Mouse (Mus musculus) left cerebral cortex, adult 2 months (tissue): ENCODE measurements around the gene Aff1. TPM values are rescaled to one million over a fixed set of nuclear protein-coding genes. Genes with fewer than 3 reads are reported as not detected.
A peak's percentile ranks its signal among the peaks of the same experiment; 100 is the strongest.

Source experiments
- DNase-seq, 2 experiments: peaks; one replicate each; pipeline ENCODE4 v3.0.0; 2021 to 2022; ENCODE audit warnings: low spot score in 2 of 2, mixed read lengths in 1 of 2; ENCODE audit errors: extremely low spot score in 1 of 2
- H3K27ac ChIP-seq: fragments of 200-600 bp; 2 replicates; pipeline ENCODE4 v1.8.1; 2022
- H3K4me3 ChIP-seq: fragments of 200-600 bp; 2 replicates; pipeline ENCODE4 v1.8.1; 2022
- CTCF ChIP-seq: fragments of 200-600 bp; IDR thresholded peaks from 2 replicates; pipeline ENCODE4 v1.8.1; 2022; ENCODE audit warnings: antibody characterized with exemption, mild to moderate bottlenecking, moderate library complexity
- intact Hi-C: fragments of 180-260 bp; cut with DNase I; formaldehyde crosslinking; loops from one replicate; pipeline ENCODE4 v1.15.1; 2025
- total RNA-seq, 2 experiments: library from RNA; stranded (reverse); gene quantifications; 2 replicates each; pipeline ENCODE4 v1.2.3; 2021

Aff1 gene
- total RNA-seq, 2 experiments from 2014 or later, result 12.8 to 16.7 TPM

DNA sequence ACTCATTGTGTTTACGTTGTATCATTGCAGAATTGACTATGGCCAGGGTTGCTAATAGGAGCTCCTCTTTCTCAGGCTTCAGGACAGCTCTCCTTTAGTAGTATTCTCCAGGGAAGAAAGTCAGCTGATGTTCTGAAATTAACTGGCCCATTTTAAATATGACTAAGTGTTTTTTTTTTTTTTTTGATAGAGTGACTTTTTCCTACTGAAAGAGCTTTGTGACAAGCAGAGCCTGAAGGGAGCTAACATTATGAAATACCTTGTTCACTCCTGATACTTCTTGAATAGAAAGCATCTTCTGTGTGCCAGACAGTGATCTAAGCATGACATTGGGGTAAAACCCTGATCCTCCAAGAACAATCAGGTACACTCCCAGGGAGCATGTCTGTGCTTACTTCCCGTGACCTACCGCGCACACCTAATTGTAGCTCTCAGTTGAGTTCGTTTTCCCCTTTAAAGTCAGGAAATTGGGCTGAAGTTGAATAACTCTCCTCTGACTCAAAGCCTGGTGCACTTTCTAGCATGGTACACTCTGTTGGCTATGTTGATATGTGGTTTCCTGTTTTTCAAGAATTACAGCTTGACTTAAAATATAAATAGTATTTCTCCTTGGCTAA, 5.8 kb downstream of the Aff1 start:
- intact Hi-C loops, result no loop called here
- no peak for DNase-seq
- no peak overlapping the region for H3K4me3 ChIP-seq
- no peak for TF ChIP-seq CTCF
- no peak overlapping the region for H3K27ac ChIP-seq

DNA sequence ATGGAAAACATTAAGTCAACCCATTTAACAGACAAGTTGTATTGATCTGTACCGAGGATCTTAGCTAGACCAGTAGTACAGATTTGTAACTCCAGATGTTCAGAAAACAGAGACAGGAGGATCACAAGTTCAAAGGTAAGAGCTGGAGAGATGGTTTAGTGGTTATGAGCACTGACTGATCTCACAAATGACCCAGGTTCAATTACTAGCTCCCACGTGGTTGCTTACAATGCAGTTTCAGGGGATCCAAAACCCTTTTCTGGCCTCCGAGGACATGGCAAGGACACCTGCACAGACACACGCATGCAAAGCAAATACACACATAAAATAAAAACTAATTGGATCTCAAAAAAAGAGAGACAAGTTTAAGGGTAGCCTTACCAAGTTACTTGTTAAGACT, 6.4 kb downstream of the Aff1 start:
- H3K27ac ChIP-seq, result no peak overlapping the region
- TF ChIP-seq CTCF, result no peak
- intact Hi-C loops, result no loop called here
- DNase-seq, result no peak
- no peak overlapping the region for H3K4me3 ChIP-seq

DNA sequence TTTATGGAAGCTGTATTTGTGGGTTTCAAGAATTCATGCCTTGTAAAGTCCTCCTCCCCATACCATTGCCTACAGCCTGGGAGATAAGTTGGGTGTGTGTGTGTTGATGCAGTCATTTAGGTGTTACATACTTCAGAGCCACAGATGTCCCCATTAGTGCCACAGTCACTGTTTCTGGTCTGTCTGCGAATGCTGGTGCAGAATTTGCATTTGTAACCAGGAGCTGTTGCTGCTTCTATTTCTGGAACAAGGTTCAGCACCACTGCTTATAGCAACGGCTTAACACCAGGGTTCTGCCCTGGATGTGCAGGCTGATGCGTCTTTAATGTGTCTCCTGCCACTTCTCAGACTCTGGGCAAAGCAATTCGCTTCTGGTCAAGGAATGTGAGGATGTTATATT, 7.4 kb downstream of the Aff1 start:
- TF ChIP-seq CTCF, result no peak
- no peak for DNase-seq
- Histone ChIP-seq H3K27ac (no peak overlapping the region), H3K4me3 (no peak overlapping the region)
- intact Hi-C loops, result no loop called here

DNA sequence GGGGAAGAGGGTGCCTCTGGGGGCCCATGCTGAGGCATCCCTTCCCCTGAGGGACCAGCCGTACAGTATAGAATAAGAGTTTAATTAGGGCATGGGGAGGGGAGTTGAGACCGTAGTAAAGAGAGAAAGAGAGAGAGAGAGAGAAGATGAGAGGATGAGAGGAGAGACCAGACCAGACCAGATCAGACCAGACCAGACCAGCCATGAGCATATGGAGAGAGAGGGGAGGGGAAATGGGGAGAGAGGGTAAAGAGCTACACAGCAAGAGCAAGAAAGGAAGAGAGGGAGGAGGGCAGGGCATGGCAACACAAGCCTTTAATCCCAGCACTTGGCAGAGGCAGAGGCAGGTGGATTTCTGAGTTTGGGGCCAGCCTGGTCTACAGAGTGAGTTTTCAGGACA, 8.5 kb downstream of the Aff1 start:
- no peak for DNase-seq
- no peak overlapping the region for H3K27ac ChIP-seq
- intact Hi-C loops, result no loop called here
- H3K4me3 ChIP-seq, result no peak overlapping the region
- TF ChIP-seq CTCF, result no peak

DNA sequence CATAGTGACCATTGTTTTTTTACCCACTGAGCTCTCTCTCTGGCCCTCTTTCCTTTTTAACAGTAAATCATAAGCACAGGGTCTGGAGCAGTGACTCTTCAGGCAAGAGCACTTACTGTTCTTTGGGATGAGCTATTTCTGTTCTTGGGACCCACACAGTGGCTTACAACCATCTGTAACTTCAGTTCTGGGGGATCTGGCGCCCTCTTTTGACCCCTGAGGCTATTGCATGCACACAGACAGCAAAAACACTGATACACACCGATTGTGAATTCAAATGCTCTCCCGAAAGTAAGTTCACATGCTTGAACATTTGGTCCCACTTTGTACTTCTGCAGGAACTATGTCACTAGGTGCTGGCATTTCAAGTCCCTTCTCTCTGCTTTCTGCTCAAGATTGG, 9.3 kb downstream of the Aff1 start:
- Histone ChIP-seq H3K4me3 (no peak overlapping the region), H3K27ac (no peak overlapping the region)
- DNase-seq, result no peak
- intact Hi-C loops, result no loop called here
- peak; percentile 25 for TF ChIP-seq CTCF

DNA sequence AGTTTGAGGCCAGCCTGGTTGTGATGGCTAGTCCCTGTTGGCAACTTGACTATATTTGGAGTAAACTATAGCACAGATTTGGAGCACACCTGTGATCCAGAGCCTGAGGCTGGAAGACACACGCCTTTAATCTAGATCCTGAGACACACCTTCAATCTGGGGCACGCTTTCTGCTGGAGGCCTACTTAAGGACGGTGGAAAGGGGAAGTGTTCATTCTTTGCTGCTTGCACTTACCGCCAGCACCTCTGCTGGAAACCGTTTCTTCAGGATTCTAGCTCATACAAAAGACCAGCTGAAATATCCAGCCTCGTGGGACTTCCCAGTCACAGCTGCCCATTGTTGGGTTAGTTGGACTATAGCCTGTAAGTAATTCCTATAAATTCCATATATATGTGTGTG, 10.4 kb downstream of the Aff1 start:
- H3K27ac ChIP-seq, result no peak overlapping the region
- DNase-seq, result no peak
- H3K4me3 ChIP-seq, result no peak overlapping the region
- intact Hi-C loops, result no loop called here
- TF ChIP-seq CTCF, result no peak

DNA sequence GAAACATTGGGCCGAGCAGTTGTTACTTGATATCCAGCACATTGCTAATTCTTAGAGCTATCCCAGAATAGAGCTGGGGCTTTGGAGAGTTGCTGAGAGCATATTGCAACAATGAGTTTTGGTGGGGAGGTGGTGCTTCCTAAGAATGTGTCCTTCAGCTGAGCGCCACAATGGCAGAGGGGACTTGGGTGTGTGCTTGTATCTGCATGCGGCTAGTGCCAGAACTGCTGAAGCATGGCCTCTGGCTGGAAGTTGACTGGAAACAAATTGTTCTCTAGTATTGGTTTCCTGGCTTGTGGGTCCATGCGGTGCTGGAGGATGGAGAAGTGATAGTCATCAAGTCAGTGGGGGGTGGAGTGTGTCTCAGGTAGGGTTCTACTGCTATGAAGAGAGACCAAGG, 13.2 kb downstream of the Aff1 start:
- Histone ChIP-seq H3K4me3 (no peak overlapping the region), H3K27ac (no peak overlapping the region)
- no peak for TF ChIP-seq CTCF
- DNase-seq, result no peak
- intact Hi-C loops, result no loop called here

DNA sequence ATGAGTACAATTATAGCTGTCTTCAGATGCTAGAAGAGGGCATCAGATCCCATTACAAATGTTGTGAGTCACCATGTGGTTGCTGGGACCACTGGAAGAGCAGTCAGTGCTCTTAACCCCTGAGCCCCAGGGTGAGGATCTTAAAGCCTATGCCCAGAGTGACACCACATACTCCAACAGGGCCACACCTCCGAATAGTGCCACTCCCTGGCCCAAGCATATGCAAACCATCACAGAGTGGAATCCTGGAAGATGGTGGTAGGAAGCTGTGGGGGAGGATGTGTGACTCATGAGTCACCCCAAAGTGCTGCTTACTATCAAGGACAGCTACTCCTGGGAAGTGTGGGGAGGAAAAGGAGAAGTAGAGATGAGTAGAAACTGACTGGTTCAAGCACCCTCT, 13.7 kb downstream of the Aff1 start:
- Histone ChIP-seq H3K4me3 (no peak overlapping the region), H3K27ac (no peak overlapping the region)
- no peak for TF ChIP-seq CTCF
- peak in 1 of 2 experiments; percentile 17 for DNase-seq
- intact Hi-C loops, result no loop called here

DNA sequence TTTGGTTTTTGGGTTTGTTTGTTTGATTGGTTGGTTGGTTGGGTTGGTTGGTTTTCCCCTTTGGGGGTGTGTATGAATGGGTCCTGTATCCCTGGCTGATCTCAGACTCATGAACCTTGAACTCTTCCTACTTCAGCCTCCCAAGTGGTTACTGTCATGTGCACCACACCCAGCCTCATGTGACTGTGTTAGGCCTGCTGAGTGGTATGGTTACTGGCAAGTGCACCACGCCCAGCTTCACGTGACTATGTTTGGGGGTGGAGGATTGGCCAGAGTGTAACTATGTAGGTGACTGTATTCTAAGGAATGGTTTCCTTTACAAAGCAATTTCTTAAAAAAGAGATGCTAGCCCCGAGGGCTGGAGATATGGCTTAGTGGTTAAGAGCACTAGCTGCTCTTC, 16.9 kb downstream of the Aff1 start:
- intact Hi-C loops, result no loop called here
- DNase-seq, result no peak
- no peak for TF ChIP-seq CTCF
- H3K4me3 ChIP-seq, result no peak overlapping the region
- H3K27ac ChIP-seq, result no peak overlapping the region

DNA sequence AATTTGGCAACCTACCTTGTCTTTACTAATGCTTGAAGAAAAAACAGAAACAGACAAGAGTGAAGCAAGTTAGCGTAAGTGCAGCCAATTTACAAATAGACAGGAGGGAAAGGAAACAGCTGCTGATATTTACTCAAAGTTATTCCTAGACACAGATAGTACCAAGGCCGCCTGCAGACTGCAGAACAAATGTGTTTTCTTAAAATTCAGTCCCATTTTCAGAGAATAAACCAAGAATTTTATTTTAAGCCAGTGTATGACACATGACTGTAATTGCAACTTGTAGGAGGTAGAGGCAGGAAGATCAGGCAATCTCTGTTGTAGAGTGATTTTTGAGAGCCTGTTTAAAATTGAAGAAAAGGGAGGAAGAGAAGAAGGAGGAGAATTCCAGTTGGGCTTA, 19.7 kb downstream of the Aff1 start:
- Histone ChIP-seq H3K4me3 (no peak overlapping the region), H3K27ac (no peak overlapping the region)
- DNase-seq, result no peak
- no peak; the same call in 1 of the 2 replicates for TF ChIP-seq CTCF
- intact Hi-C loops, result no loop called here

DNA sequence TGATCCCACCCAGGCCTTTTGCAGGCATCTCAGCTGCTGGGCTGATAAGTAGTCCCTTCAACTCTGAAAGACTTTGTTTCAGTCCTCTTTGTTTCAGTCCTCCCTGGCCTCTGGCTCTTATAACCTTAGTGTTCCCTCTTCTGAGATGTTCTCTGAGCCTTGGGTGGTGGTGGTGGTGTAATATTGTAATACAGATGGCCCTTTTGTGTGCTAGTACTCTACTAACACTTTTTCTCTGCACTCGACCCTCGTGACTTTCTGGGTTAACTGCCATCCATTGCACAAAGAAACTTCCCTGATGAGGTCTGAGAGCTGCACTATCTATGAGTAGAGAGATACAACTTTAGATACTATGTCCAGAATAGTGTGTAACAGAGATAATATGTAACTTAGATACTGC, 21.2 kb downstream of the Aff1 start:
- no peak for TF ChIP-seq CTCF
- intact Hi-C loops, result no loop called here
- DNase-seq, result no peak

DNA sequence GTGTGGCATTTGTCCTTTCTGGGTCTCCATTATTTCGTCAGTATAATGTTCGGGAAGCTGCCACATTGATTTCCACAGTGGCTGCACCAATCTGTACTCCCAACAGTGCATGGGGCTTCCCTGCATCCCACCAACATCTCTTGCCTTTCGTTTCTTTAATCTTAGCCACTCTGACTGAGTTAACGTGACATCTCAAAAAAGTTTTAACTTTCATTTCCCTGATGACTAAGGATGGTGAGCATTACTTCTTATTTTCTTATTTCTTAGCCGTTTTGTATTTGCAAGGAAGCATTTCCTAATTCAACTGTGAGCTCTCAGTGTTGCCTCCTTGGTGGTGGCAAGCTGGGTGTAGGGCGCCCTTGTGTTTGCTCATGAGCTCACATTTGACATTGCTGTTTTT, 22.8 kb downstream of the Aff1 start:
- DNase-seq, result no peak
- no peak for TF ChIP-seq CTCF
- H3K4me3 ChIP-seq, result no peak overlapping the region
- intact Hi-C loops, result no loop called here
- no peak overlapping the region for H3K27ac ChIP-seq

More for the DNA sequence above, 21.2 kb downstream of the Aff1 start:
- Histone ChIP-seq H3K4me3 (no peak overlapping the region), H3K27ac (no peak overlapping the region)

DNA sequence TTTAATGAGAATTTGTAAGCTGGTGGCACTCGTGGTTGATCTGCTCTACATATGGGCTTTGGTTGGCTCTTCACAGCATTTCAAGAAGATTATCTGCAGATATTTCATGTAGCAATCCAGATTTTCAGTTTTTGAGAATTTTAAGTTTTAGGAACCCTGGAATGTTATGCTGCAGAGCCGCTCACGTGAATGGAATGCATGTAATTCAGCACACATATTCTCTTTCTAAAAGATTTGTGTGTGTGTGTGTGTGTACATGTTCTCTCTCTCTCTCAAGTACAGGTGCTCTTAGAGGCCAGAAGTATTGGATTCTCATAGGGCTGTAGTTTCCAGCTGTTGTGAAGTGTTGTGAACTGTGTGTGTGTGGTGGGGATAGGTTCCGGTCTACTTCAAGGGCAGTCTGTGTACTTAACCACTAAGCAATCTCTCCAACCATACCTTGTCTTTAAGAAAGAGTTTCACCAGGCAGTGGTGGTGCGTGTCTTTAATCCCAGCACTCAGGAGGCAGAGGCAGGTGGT, 24.7 kb downstream of the Aff1 start:
- no peak overlapping the region for H3K27ac ChIP-seq
- DNase-seq, result no peak
- no peak for TF ChIP-seq CTCF
- intact Hi-C loops, result no loop called here
- no peak overlapping the region for H3K4me3 ChIP-seq
